Mouse (Mus musculus) neural tube, embryonic 11.5 days (tissue): Measurements from ENCODE around the gene 1600002K03Rik. TPM values are rescaled to one million over a fixed set of nuclear protein-coding genes. Genes with fewer than 3 reads are reported as not detected.
A peak's percentile ranks its signal among the peaks of the same experiment; 100 is the strongest.

Experiments used
- ATAC-seq: fragments of 200-750 bp; cut with Nextera tagmentation; 2 replicates; pipeline ENCODE4 v1.8.0; 2017; ENCODE audit warnings: moderate number of reproducible peaks, mild to moderate bottlenecking, moderate TSS enrichment, moderate library complexity; ENCODE audit not compliant: insufficient read depth, low FRiP score, low TSS enrichment
- DNase-seq: peaks from one replicate; pipeline ENCODE4 v3.0.0-alpha.2; 2015; ENCODE audit warnings: low spot score
- H3K27ac ChIP-seq: fragments of 300-500 bp; sonication (generic); 2 replicates; pipeline ENCODE4 v1.5.1; 2014; ENCODE audit warnings: low read depth, mild to moderate bottlenecking, low read length
- H3K27me3 ChIP-seq: fragments of 300-500 bp; sonication (generic); 2 replicates; pipeline ENCODE4 v1.6.1; 2014; ENCODE audit warnings: mild to moderate bottlenecking, low read length, mixed read lengths; ENCODE audit not compliant: control insufficient read depth, insufficient read depth
- H3K36me3 ChIP-seq: fragments of 300-500 bp; sonication (generic); 2 replicates; pipeline ENCODE4 v1.6.1; 2014; ENCODE audit warnings: mild to moderate bottlenecking, low read length, moderate library complexity, mixed read lengths; ENCODE audit not compliant: control insufficient read depth, insufficient read depth
- H3K4me1 ChIP-seq: fragments of 300-500 bp; sonication (generic); 2 replicates; pipeline ENCODE4 v1.6.1; 2014; ENCODE audit warnings: low read length, mixed read lengths; ENCODE audit not compliant: control insufficient read depth, insufficient read depth
- H3K4me2 ChIP-seq: fragments of 300-500 bp; sonication (generic); 2 replicates; pipeline ENCODE4 v1.6.1; 2014; ENCODE audit warnings: low read depth, mild to moderate bottlenecking, moderate library complexity
- H3K4me3 ChIP-seq: fragments of 300-500 bp; sonication (generic); 2 replicates; pipeline ENCODE4 v1.5.1; 2014; ENCODE audit warnings: low read depth, low read length
- H3K9ac ChIP-seq: fragments of 300-500 bp; sonication (generic); 2 replicates; pipeline ENCODE4 v1.6.1; 2014; ENCODE audit warnings: mild to moderate bottlenecking, low read length
- H3K9me3 ChIP-seq: fragments of 300-500 bp; sonication (generic); 2 replicates; pipeline ENCODE4 v1.6.1; 2016; ENCODE audit warnings: low read length; ENCODE audit not compliant: control insufficient read depth
- WGBS: fragments of 180-500 bp; shearing (Covaris S2); extraction: QIAGEN DNeasy Blood & Tissue Kit; methylation state at CpG from one replicate; pipeline ENCODE4 v1.1.7; 2014; 5-methylcytosine and 5-hydroxymethylcytosine counted together
- polyA plus RNA-seq: library from polyadenylated mRNA; unstranded; fragments of >200 nt; fragmentation: Nextera tagmentation; extraction: Ambion mirVana; gene quantifications from 2 replicates; pipeline ENCODE4 v1.2.1, GENCODE M21; 2014

1600002K03Rik gene
- polyA plus RNA-seq, 1 experiment from 2014 or later, result 10.8 TPM

DNA sequence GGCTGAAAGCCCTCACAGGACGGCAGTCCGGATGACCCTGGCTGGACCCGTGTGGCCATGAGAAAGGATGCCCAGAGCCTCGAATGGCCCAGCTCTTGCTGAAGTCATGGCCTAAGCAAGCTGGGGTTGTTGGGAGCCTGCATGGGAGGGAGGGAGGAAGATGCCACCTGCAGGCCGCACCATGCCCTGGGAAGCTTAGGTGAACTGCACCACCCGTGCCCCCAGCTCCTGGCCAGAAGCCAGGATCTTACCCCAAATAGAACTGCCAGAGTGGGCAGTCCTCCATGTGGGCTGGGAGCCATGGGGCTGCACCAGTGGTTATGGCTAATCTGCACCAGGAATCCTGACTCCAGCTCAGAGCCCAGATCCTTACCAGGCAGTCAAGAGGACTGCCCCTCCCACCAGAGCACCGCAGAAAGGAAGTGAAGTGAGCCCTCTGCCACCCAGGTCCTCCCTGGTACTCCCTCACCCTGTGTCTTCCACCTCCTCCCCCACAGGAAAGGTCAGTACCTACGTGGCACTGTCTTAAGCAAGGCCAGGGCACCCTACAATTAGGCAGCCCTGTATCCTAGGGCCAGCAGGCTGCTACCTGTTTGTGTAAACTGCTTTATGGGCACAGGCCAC is 39.4 kb upstream of the 1600002K03Rik start:
- ATAC-seq (no peak), DNase-seq (no peak)
- Histone ChIP-seq H3K4me1 (peaks cover 25% of the 10 kb centered on the region), H3K27me3 (peaks cover 26% of the 10 kb centered on the region), H3K9me3 (no peaks in the 10 kb centered on the region), H3K4me3 (no peak overlapping the region), H3K4me2 (no peak overlapping the region), H3K36me3 (peaks cover 8% of the 10 kb centered on the region; the same call in 1 of the 2 replicates), H3K9ac (no peak overlapping the region; the same call in 1 of the 2 replicates), H3K27ac (no peak overlapping the region)
- whole genome bisulfite sequencing, result 81% methylated on average over 8 of the region's 8 CpGs

DNA sequence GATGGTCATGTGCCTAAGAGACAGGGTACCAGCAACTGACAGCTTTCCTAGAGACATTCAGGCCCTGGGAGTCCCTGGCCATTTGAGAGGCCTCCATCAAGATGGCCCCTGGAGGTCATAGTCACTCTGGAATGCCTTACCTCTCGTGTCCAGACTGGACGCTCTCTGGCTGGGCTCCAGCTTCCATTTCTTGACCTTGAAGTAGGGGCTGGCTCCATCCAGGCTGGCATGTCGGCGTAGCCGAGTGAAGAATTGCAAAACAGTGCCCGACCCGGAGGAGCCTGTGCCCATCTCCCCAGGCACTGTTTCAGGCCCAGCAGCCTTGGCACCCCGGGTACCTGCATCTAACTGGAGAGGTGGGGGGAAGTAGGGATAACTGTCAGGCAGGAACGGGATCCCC is 38.3 kb upstream of the 1600002K03Rik start:
- WGBS, result 90% methylated on average over 9 of the region's 9 CpGs
- H3K27me3 ChIP-seq, result peaks cover 26% of the 10 kb centered on the region
- DNase-seq, result no peak
- peaks cover 6% of the 10 kb centered on the region; the same call in 1 of the 2 replicates for H3K36me3 ChIP-seq
- H3K9ac ChIP-seq, result peak overlapping the region; percentile 10; the same call in 1 of the 2 replicates
- ATAC-seq, result no peak
- H3K9me3 ChIP-seq, result no peaks in the 10 kb centered on the region
- peaks cover 27% of the 10 kb centered on the region for H3K4me1 ChIP-seq
- no peak overlapping the region for H3K4me2 ChIP-seq
- no peak overlapping the region for H3K27ac ChIP-seq
- no peak overlapping the region for H3K4me3 ChIP-seq

DNA sequence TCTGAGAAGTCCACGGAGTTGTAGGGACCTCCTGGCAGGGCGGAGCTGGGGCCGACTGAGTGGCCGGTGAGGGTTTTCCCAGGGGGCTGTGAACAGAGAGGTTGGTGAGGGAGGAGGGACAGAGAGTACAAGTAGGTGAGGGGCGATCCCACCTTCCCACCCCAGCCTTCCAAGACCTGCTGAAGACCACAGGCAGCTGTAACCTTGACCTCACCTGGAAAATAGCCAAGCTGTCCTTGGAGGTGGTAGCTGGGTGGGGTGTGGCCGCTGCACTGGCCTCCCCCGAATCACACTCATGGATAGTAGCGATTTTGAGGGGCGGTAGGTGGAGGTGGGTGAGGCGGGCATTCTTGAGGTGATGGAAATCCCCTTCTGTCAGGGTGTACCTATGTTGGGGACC is 37.6 kb upstream of the 1600002K03Rik start:
- Histone ChIP-seq H3K4me3 (no peak overlapping the region), H3K4me2 (no peak overlapping the region), H3K36me3 (no peaks in the 10 kb centered on the region), H3K4me1 (peaks cover 27% of the 10 kb centered on the region), H3K27me3 (peaks cover 29% of the 10 kb centered on the region), H3K9me3 (no peaks in the 10 kb centered on the region), H3K9ac (no peak overlapping the region), H3K27ac (no peak overlapping the region)
- DNase-seq, result no peak
- ATAC-seq, result no peak
- 88% methylated on average over 10 of the region's 10 CpGs for WGBS

DNA sequence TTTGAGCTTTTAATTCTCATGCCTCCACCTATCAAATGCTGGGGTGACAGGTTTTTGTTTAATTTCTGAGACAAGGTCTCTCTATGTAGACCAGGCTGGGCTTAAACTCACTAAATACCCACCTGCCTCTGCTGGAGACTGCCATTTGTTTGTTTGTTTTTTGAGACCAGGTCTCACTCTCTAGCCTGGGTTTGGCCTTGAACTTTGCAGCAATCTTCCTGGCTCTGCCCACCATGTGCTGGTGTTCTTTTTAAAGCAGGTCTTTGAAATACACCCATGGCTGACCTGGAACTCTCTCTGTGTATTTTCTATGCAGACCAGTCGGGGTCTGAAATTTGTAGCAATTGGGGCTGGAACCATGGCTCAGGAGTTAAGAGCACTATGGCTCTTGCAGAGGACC is 37.1 kb upstream of the 1600002K03Rik start:
- Histone ChIP-seq H3K9ac (no peak overlapping the region), H3K36me3 (no peaks in the 10 kb centered on the region)

GRCm38 (mm10) chr10:80136179-80136951 is 36.4 kb upstream of the 1600002K03Rik start:
- H3K27me3 ChIP-seq, result peaks cover 29% of the 10 kb centered on the region
- no peak for DNase-seq
- H3K27ac ChIP-seq, result no peak overlapping the region

More for the DNA sequence above, 37.1 kb upstream of the 1600002K03Rik start:
- H3K4me2 ChIP-seq, result no peak overlapping the region
- ATAC-seq (no peak), DNase-seq (no peak)
- no peak overlapping the region for H3K27ac ChIP-seq
- H3K4me3 ChIP-seq, result no peak overlapping the region
- H3K27me3 ChIP-seq, result peaks cover 29% of the 10 kb centered on the region
- WGBS, result 88% methylated on average over 1 of the region's 1 CpGs
- peaks cover 27% of the 10 kb centered on the region for H3K4me1 ChIP-seq
- no peaks in the 10 kb centered on the region for H3K9me3 ChIP-seq

GRCm38 (mm10) chr10:80136952-80137625 is 35.7 kb upstream of the 1600002K03Rik start:
- Histone ChIP-seq H3K27me3 (peaks cover 29% of the 10 kb centered on the region), H3K27ac (no peak overlapping the region), H3K9ac (peak overlapping the region; percentile 35), H3K36me3 (no peaks in the 10 kb centered on the region), H3K4me1 (peaks cover 24% of the 10 kb centered on the region), H3K9me3 (no peaks in the 10 kb centered on the region), H3K4me3 (peak overlapping the region; percentile 52), H3K4me2 (peak overlapping the region; percentile 57)
- no peak for DNase-seq
- WGBS, result 6% methylated on average over 27 of the region's 29 CpGs
- ATAC-seq, result no peak

More at GRCm38 (mm10) chr10:80136179-80136951, 36.4 kb upstream of the 1600002K03Rik start:
- WGBS, result 14% methylated on average over 39 of the region's 49 CpGs
- H3K9me3 ChIP-seq, result no peaks in the 10 kb centered on the region
- H3K4me1 ChIP-seq, result peaks cover 24% of the 10 kb centered on the region
- peak overlapping the region; percentile 35 for H3K9ac ChIP-seq
- no peak for ATAC-seq
- H3K4me3 ChIP-seq, result peak overlapping the region; percentile 9
- peak overlapping the region; percentile 57 for H3K4me2 ChIP-seq
- no peaks in the 10 kb centered on the region for H3K36me3 ChIP-seq

DNA sequence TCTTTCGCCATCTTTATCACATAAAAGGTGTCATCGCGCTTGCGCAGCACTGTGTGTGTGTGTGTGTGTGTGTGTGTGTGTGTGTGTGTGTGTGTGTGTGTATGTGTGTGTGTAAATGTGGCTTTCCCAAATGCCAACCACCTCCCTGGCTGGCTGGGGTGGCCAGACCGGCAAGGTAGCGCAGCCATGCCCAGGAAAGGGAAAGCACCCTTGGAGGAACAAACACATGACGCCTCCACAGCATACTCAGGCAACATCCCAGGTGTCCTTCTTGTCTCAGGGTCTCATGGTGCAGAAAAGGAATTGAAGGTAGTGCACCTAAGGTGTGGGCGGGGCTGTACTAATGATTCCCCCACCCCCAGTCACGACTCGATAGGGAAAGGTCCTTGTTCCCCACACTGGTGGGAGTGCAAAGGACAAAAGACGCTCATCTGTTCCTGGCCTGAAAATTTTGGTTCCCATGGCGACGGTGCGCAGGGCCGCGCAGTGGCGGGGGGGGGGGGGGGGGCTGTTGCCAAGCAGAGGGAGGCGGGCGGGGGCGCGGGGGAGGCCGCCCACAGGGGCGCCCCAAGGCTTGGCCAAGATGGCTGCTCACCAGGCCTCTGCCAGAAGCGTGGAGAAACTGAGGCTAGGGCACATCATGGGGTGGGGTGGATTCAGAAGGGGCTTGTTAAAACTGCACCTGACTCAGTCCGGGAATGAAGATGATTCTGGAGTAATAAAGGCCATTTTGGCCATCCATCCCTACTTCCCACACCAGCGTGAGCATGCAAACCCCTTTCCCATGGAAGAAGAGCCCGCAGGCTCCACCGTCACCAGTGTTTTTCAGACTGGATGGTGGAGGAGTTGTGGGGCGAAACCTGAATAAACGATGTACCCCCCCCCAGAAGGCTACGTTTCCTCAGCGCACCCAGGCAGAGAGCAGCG is 34.9 kb upstream of the 1600002K03Rik start:
- ATAC-seq, result no peak
- H3K36me3 ChIP-seq, result no peaks in the 10 kb centered on the region
- peak; percentile 46 for DNase-seq
- H3K27ac ChIP-seq, result peak overlapping the region; percentile 65
- WGBS, result 3% methylated on average over 22 of the region's 33 CpGs
- H3K27me3 ChIP-seq, result peaks cover 29% of the 10 kb centered on the region
- peaks cover 28% of the 10 kb centered on the region for H3K4me1 ChIP-seq
- H3K9me3 ChIP-seq, result no peaks in the 10 kb centered on the region
- H3K9ac ChIP-seq, result peak overlapping the region; percentile 79
- H3K4me3 ChIP-seq, result peak overlapping the region; percentile 52
- H3K4me2 ChIP-seq, result peak overlapping the region; percentile 57
